9 mouse cellular contexts compared by ENCODE assay signal in genomic region chr13:46724371-46724770, GRCm38 (mm10). TPM values are rescaled to one million over a fixed set of nuclear protein-coding genes. Genes with fewer than 3 reads are reported as not detected.
DNase-seq lines count a peak whose midpoint lies in the region; ATAC-seq and TF ChIP-seq lines count a peak whose summit lies in the region.
"Had no signal": no experiment of that assay in that cellular context is flagged by ENCODE, and none has a peak within 500 bp of the region (broad histone marks: within the 10 kb centered on the region; RNA-seq: fewer than 3 reads in every experiment).

No protein-coding gene starts in this region.

- no peak overlapping the region for H3K4me3 ChIP-seq in hindbrain, embryonic 13.5 days
- H3K4me3 ChIP-seq in hindbrain, embryonic 16.5 days (ENCODE audit: low read length): no peak overlapping the region
- no peak overlapping the region for H3K4me3 ChIP-seq in neural tube, embryonic 13.5 days
- no peak overlapping the region for H3K4me3 ChIP-seq in neural tube, embryonic 15.5 days (replicated peaks)
- no peak overlapping the region for H3K4me3 ChIP-seq in cortical plate, adult 2 months (ENCODE audit: insufficient read depth, low read length)
- H3K4me3 ChIP-seq in stomach, postnatal 0 days (ENCODE audit: low read depth, low read length): no peak overlapping the region

- no peak for ATAC-seq in hindbrain, embryonic 13.5 days (ENCODE audit: low FRiP score)
- ATAC-seq in hindbrain, embryonic 16.5 days: no peak
- no peak for ATAC-seq in neural tube, embryonic 13.5 days (ENCODE audit: low read depth)
- ATAC-seq in neural tube, embryonic 15.5 days (ENCODE audit: low FRiP score): no peak
- ATAC-seq in stomach, postnatal 0 days (ENCODE audit: low FRiP score, low TSS enrichment): no peak
- ATAC-seq in activated CD4-positive, CD25-positive, alpha-beta regulatory T cell, adult 4 months: no peak

- TF ChIP-seq EP300 in stomach, postnatal 0 days (optimal IDR thresholded peaks at IDR 0.05): no peak

- 0 out of 2 replicates have a peak overlapping the region, but pooled peaks have one; percentile 4 for H3K4me2 ChIP-seq in hindbrain, embryonic 13.5 days
- H3K4me2 ChIP-seq in hindbrain, embryonic 16.5 days (ENCODE audit: low read length): no peak overlapping the region
- H3K4me2 ChIP-seq in neural tube, embryonic 13.5 days: peak overlapping the region; percentile 15; the same call in 1 of the 2 replicates
- H3K4me2 ChIP-seq in neural tube, embryonic 15.5 days: no peak overlapping the region
- H3K4me2 ChIP-seq in stomach, postnatal 0 days (replicated peaks; ENCODE audit: low read depth): no peak overlapping the region

- DNase-seq in stomach, postnatal 0 days (ENCODE audit: low spot score): no peak
- no peak for DNase-seq in layer of hippocampus, adult 11-12 months (ENCODE audit: low spot score)
- DNase-seq: right cerebral cortex, postnatal 14 days had no signal

- H3K36me3 ChIP-seq in hindbrain, embryonic 13.5 days: no peaks in the 10 kb centered on the region
- no peaks in the 10 kb centered on the region for H3K36me3 ChIP-seq in hindbrain, embryonic 16.5 days (ENCODE audit: control insufficient read depth, insufficient read depth, low read length)
- no peaks in the 10 kb centered on the region for H3K36me3 ChIP-seq in neural tube, embryonic 13.5 days
- H3K36me3 ChIP-seq in neural tube, embryonic 15.5 days: no peaks in the 10 kb centered on the region
- no peaks in the 10 kb centered on the region for H3K36me3 ChIP-seq in stomach, postnatal 0 days (ENCODE audit: control insufficient read depth, insufficient read depth, low read length)

- H3K27me3 ChIP-seq in hindbrain, embryonic 13.5 days: no peaks in the 10 kb centered on the region
- H3K27me3 ChIP-seq in hindbrain, embryonic 16.5 days (replicated peaks; ENCODE audit: control insufficient read depth, insufficient read depth, low read length): no peaks in the 10 kb centered on the region
- no peaks in the 10 kb centered on the region for H3K27me3 ChIP-seq in neural tube, embryonic 13.5 days
- H3K27me3 ChIP-seq in neural tube, embryonic 15.5 days (replicated peaks): no peaks in the 10 kb centered on the region
- no peaks in the 10 kb centered on the region for H3K27me3 ChIP-seq in stomach, postnatal 0 days (ENCODE audit: control insufficient read depth, insufficient read depth, low read length)

- TF ChIP-seq CTCF in cortical plate, adult 2 months (IDR thresholded peaks at IDR 0.05; ENCODE audit: extremely low read depth, insufficient read depth, low read length): peak; percentile 25; the same call in 1 of the 2 replicates
- peak; percentile 75 for TF ChIP-seq CTCF in stomach, postnatal 0 days (IDR thresholded peaks at IDR 0.05; ENCODE audit: low read depth)

- TF ChIP-seq POLR2A in cortical plate, adult 2 months (IDR thresholded peaks at IDR 0.05; ENCODE audit: extremely low read depth, insufficient read depth, low read length): no peak

- no peaks in the 10 kb centered on the region for H3K9me3 ChIP-seq in hindbrain, embryonic 13.5 days
- no peaks in the 10 kb centered on the region for H3K9me3 ChIP-seq in hindbrain, embryonic 16.5 days (ENCODE audit: control insufficient read depth, low read length)
- no peaks in the 10 kb centered on the region for H3K9me3 ChIP-seq in neural tube, embryonic 13.5 days
- H3K9me3 ChIP-seq in neural tube, embryonic 15.5 days (replicated peaks): no peaks in the 10 kb centered on the region
- no peaks in the 10 kb centered on the region for H3K9me3 ChIP-seq in stomach, postnatal 0 days (ENCODE audit: control insufficient read depth, low read length)

- peaks cover 26% of the 10 kb centered on the region for H3K4me1 ChIP-seq in hindbrain, embryonic 13.5 days (replicated peaks)
- peaks cover 17% of the 10 kb centered on the region for H3K4me1 ChIP-seq in hindbrain, embryonic 16.5 days (ENCODE audit: control insufficient read depth, insufficient read depth, low read depth, low read length)
- peaks cover 28% of the 10 kb centered on the region for H3K4me1 ChIP-seq in neural tube, embryonic 13.5 days (replicated peaks)
- H3K4me1 ChIP-seq in neural tube, embryonic 15.5 days: peaks cover 21% of the 10 kb centered on the region
- H3K4me1 ChIP-seq in cortical plate, adult 2 months (ENCODE audit: control insufficient read depth, insufficient read depth, low read length): peaks cover 3% of the 10 kb centered on the region; the same call in 1 of the 2 replicates
- H3K4me1 ChIP-seq in stomach, postnatal 0 days (replicated peaks; ENCODE audit: control insufficient read depth, insufficient read depth): no peaks in the 10 kb centered on the region

- no peak overlapping the region for H3K9ac ChIP-seq in hindbrain, embryonic 13.5 days
- no peak overlapping the region for H3K9ac ChIP-seq in hindbrain, embryonic 16.5 days (ENCODE audit: low read depth, low read length)
- H3K9ac ChIP-seq in neural tube, embryonic 13.5 days: no peak overlapping the region
- no peak overlapping the region for H3K9ac ChIP-seq in neural tube, embryonic 15.5 days (replicated peaks)
- no peak overlapping the region for H3K9ac ChIP-seq in stomach, postnatal 0 days (ENCODE audit: low read length)

- H3K27ac ChIP-seq in hindbrain, embryonic 13.5 days: no peak overlapping the region
- no peak overlapping the region for H3K27ac ChIP-seq in hindbrain, embryonic 16.5 days (ENCODE audit: low read depth, low read length)
- no peak overlapping the region for H3K27ac ChIP-seq in neural tube, embryonic 13.5 days (replicated peaks)
- no peak overlapping the region for H3K27ac ChIP-seq in neural tube, embryonic 15.5 days (replicated peaks)
- no peak overlapping the region for H3K27ac ChIP-seq in cortical plate, adult 2 months (ENCODE audit: insufficient read depth, low read length)
- H3K27ac ChIP-seq in stomach, postnatal 0 days (replicated peaks): no peak overlapping the region

RNA-seq across cellular contexts. Expression of gene Nup153, which starts 3.4 kb away (rescaled TPM):
- 19.8 and 20.4 TPM in 2 replicates for polyA plus RNA-seq in hindbrain, embryonic 13.5 days (2015; fragmentation: Nextera tagmentation; extraction: Ambion mirVana)
- polyA plus RNA-seq in hindbrain, embryonic 16.5 days (2015; fragmentation: Nextera tagmentation; extraction: Ambion mirVana): 15.3 and 15.9 TPM in 2 replicates
- 17.8 and 21.9 TPM in 2 replicates for polyA plus RNA-seq in neural tube, embryonic 13.5 days (2015; fragmentation: Nextera tagmentation; extraction: Ambion mirVana)
- 15.8 and 17.4 TPM in 2 replicates for polyA plus RNA-seq in neural tube, embryonic 15.5 days (2015; fragmentation: Nextera tagmentation; extraction: Ambion mirVana)
- polyA plus RNA-seq in cortical plate, adult 2 months (2012; rRNA removed): 28.4 and 31.9 TPM in 2 replicates
- polyA plus RNA-seq in stomach, postnatal 0 days (2015; fragmentation: Nextera tagmentation; extraction: Ambion mirVana): 7.0 and 7.6 TPM in 2 replicates
- 10 to 100 TPM; 49.3 to 55.8 TPM for polyA plus RNA-seq in activated CD4-positive, CD25-positive, alpha-beta regulatory T cell, adult 4 months (2017; shearing (Covaris generic))

RNA-seq across cellular contexts. Expression of gene Fam8a1, which starts 55.0 kb away (rescaled TPM):
- polyA plus RNA-seq in hindbrain, embryonic 13.5 days (2015; fragmentation: Nextera tagmentation; extraction: Ambion mirVana): 17.6 and 17.9 TPM in 2 replicates
- 10.8 and 13.6 TPM in 2 replicates for polyA plus RNA-seq in hindbrain, embryonic 16.5 days (2015; fragmentation: Nextera tagmentation; extraction: Ambion mirVana)
- 14.7 and 15.7 TPM in 2 replicates for polyA plus RNA-seq in neural tube, embryonic 13.5 days (2015; fragmentation: Nextera tagmentation; extraction: Ambion mirVana)
- 12.9 and 14.8 TPM in 2 replicates for polyA plus RNA-seq in neural tube, embryonic 15.5 days (2015; fragmentation: Nextera tagmentation; extraction: Ambion mirVana)
- polyA plus RNA-seq in cortical plate, adult 2 months (2012; rRNA removed): 45.6 and 46.1 TPM in 2 replicates
- polyA plus RNA-seq in stomach, postnatal 0 days (2015; fragmentation: Nextera tagmentation; extraction: Ambion mirVana): 9.3 and 9.5 TPM in 2 replicates
- 1 to 10 TPM; 4.8 to 6.4 TPM for polyA plus RNA-seq in activated CD4-positive, CD25-positive, alpha-beta regulatory T cell, adult 4 months (2017; shearing (Covaris generic))

Comparison
In these comparisons a context has a peak if more than half of its experiments do, and no peak if none do; other contexts are left out.
1. H3K4me2 ChIP-seq: peak in hindbrain, embryonic 13.5 days (single experiment) and neural tube, embryonic 13.5 days (single experiment); none in hindbrain, embryonic 16.5 days (single experiment), neural tube, embryonic 15.5 days (single experiment) and stomach, postnatal 0 days (single experiment).